In the genomic region with DNA sequence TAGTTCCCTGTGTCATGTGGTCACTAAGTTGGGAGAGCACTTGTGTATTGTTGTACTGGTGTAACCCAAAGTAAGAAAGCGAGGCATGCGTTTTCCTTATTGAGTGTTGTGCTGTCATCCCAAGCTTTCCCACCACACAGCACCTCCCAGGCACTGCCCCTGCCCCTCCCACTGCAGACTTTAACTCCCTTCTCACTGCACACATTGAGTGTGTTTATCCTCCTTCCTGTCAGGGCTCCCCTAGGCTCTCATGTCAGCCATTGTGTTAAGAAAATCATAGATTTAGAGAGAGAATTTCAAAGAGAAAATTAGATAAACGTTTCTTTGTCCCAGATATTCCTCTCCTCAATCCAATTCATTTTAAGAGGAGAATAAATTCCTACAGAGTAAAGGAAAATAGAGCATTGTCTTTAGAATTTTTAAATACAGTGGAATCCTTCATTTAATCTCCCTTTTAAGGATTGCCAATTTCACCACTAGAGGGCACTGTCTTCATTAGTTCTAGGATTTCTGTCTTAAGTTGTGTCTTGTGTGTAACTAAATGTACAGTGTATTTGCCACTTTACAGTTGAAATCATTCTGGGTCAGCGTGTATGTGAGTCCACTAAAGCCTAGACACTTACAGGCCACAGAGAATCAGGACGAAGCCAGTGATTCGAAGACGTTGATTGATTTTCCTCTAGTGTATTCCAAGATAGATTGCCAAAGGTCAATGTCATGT, we compare ENCODE assay signal across 8 mouse cellular contexts. TPM values are rescaled to one million over a fixed set of nuclear protein-coding genes. Genes with fewer than 3 reads are reported as not detected.
DNase-seq lines count a peak whose midpoint lies in the region; ATAC-seq and TF ChIP-seq lines count a peak whose summit lies in the region.
"Had no signal": no experiment of that assay in that cellular context is flagged by ENCODE, and none has a peak within 500 bp of the region (broad histone marks: within the 10 kb centered on the region; RNA-seq: fewer than 3 reads in every experiment).

No protein-coding gene starts in this region.

- no peaks in the 10 kb centered on the region for H3K27me3 ChIP-seq in intestine, postnatal 0 days (replicated peaks; ENCODE audit: control insufficient read depth, insufficient read depth, low read length)
- H3K27me3 ChIP-seq in stomach, postnatal 0 days (ENCODE audit: control insufficient read depth, insufficient read depth, low read length), result no peaks in the 10 kb centered on the region

- no peak overlapping the region for H3K4me3 ChIP-seq in intestine, postnatal 0 days (ENCODE audit: low read depth, low read length)
- no peak overlapping the region for H3K4me3 ChIP-seq in stomach, postnatal 0 days (ENCODE audit: low read depth, low read length)
- H3K4me3 ChIP-seq: erythroblast, embryonic 14.5 days had no signal

- no peak overlapping the region for H3K4me2 ChIP-seq in intestine, postnatal 0 days (replicated peaks; ENCODE audit: low read depth)
- no peak overlapping the region for H3K4me2 ChIP-seq in stomach, postnatal 0 days (replicated peaks; ENCODE audit: low read depth)

- no peak overlapping the region for H3K27ac ChIP-seq in intestine, postnatal 0 days (ENCODE audit: low read depth, low read length)
- H3K27ac ChIP-seq in stomach, postnatal 0 days (replicated peaks), result no peak overlapping the region

- TF ChIP-seq EP300 in stomach, postnatal 0 days (optimal IDR thresholded peaks at IDR 0.05), result no peak

- H3K9ac ChIP-seq in intestine, postnatal 0 days (ENCODE audit: low read depth, low read length), result no peak overlapping the region
- H3K9ac ChIP-seq in stomach, postnatal 0 days (ENCODE audit: low read length), result no peak overlapping the region

- H3K4me1 ChIP-seq in intestine, postnatal 0 days (replicated peaks; ENCODE audit: control insufficient read depth, insufficient read depth, low read length), result no peaks in the 10 kb centered on the region
- H3K4me1 ChIP-seq in stomach, postnatal 0 days (replicated peaks; ENCODE audit: control insufficient read depth, insufficient read depth), result no peaks in the 10 kb centered on the region

- DNase-seq in layer of hippocampus, adult 11-12 months (ENCODE audit: low spot score), result peak; percentile 49
- no peak for DNase-seq in layer of hippocampus, postnatal 10 days (ENCODE audit: low spot score in 2 of 2)
- peak; percentile 21 to 58 for DNase-seq in CD8-positive naive resting alpha-beta T cell, adult 2 months (ENCODE audit: low read depth in 2 of 2, low spot score in 2 of 2)
- DNase-seq in ZHBTc4 (ENCODE audit: low read depth, low spot score), result peak; percentile 22
- DNase-seq in stomach, postnatal 0 days (ENCODE audit: low spot score), result no peak
- DNase-seq in gastrocnemius, postnatal 25 days, result no peak

- no peaks in the 10 kb centered on the region for H3K36me3 ChIP-seq in intestine, postnatal 0 days (ENCODE audit: control insufficient read depth, insufficient read depth)
- no peaks in the 10 kb centered on the region for H3K36me3 ChIP-seq in stomach, postnatal 0 days (ENCODE audit: control insufficient read depth, insufficient read depth, low read length)

- peak; percentile 86 for TF ChIP-seq CTCF in intestine, postnatal 0 days (IDR thresholded peaks at IDR 0.05; ENCODE audit: low read depth)
- TF ChIP-seq CTCF in stomach, postnatal 0 days (IDR thresholded peaks at IDR 0.05; ENCODE audit: low read depth), result peak; percentile 89

- no peak for ATAC-seq in intestine, postnatal 0 days
- ATAC-seq in stomach, postnatal 0 days (ENCODE audit: low FRiP score, low TSS enrichment), result peak; percentile 61

- 48% methylated on average over 7 of the region's 7 CpGs for WGBS in intestine, postnatal 0 days
- 46% methylated on average over 7 of the region's 7 CpGs for WGBS in stomach, postnatal 0 days

- H3K9me3 ChIP-seq in intestine, postnatal 0 days (ENCODE audit: control insufficient read depth), result no peaks in the 10 kb centered on the region
- no peaks in the 10 kb centered on the region for H3K9me3 ChIP-seq in stomach, postnatal 0 days (ENCODE audit: control insufficient read depth, low read length)

RNA-seq across cellular contexts. Expression of gene Ccdc62, which starts 16.7 kb away (rescaled TPM):
- 1 to 10 TPM; 2.9 to 3.3 TPM for total RNA-seq in layer of hippocampus, postnatal 10 days (2021)
- polyA plus RNA-seq in intestine, postnatal 0 days (2015; fragmentation: Nextera tagmentation; extraction: Ambion mirVana), result 3.8 and 4.0 TPM in 2 replicates
- 5.4 TPM in 2 replicates for polyA plus RNA-seq in stomach, postnatal 0 days (2015; fragmentation: Nextera tagmentation; extraction: Ambion mirVana)
- total RNA-seq in gastrocnemius, postnatal 25 days (2021), result 1 to 10 TPM; 1.4 to 1.8 TPM

RNA-seq across cellular contexts. Expression of gene Gm43518, which starts 20.0 kb away (rescaled TPM):
- total RNA-seq in layer of hippocampus, postnatal 10 days (2021), result 1 to 10 TPM; 1.3 to 1.6 TPM
- polyA plus RNA-seq in intestine, postnatal 0 days (2015; fragmentation: Nextera tagmentation; extraction: Ambion mirVana), result 0.35 and 0.41 TPM in 2 replicates
- 0.56 and 0.91 TPM in 2 replicates for polyA plus RNA-seq in stomach, postnatal 0 days (2015; fragmentation: Nextera tagmentation; extraction: Ambion mirVana)
- total RNA-seq in gastrocnemius, postnatal 25 days (2021), result not detected
- polyA plus RNA-seq: erythroblast, embryonic 14.5 days had no signal

RNA-seq across cellular contexts. Expression of gene Hip1r, which starts 26.2 kb away (rescaled TPM):
- total RNA-seq in layer of hippocampus, postnatal 10 days (2021), result 10 to 100 TPM; 63.7 to 70.1 TPM
- 18.3 and 22.6 TPM in 2 replicates for polyA plus RNA-seq in intestine, postnatal 0 days (2015; fragmentation: Nextera tagmentation; extraction: Ambion mirVana)
- polyA plus RNA-seq in stomach, postnatal 0 days (2015; fragmentation: Nextera tagmentation; extraction: Ambion mirVana), result 31.2 and 32.2 TPM in 2 replicates
- total RNA-seq in gastrocnemius, postnatal 25 days (2021), result 1 to 10 TPM; 6.2 to 6.6 TPM

RNA-seq across cellular contexts. Expression of gene Denr, which starts 40.2 kb away (rescaled TPM):
- 10 to 100 TPM; 70.7 to 76.0 TPM for total RNA-seq in layer of hippocampus, postnatal 10 days (2021)
- 82.7 and 89.1 TPM in 2 replicates for polyA plus RNA-seq in intestine, postnatal 0 days (2015; fragmentation: Nextera tagmentation; extraction: Ambion mirVana)
- polyA plus RNA-seq in stomach, postnatal 0 days (2015; fragmentation: Nextera tagmentation; extraction: Ambion mirVana), result 107 and 122 TPM in 2 replicates
- total RNA-seq in gastrocnemius, postnatal 25 days (2021), result 10 to 100 TPM; 40.5 to 44.6 TPM

Comparison
In these comparisons a context has a peak if more than half of its experiments do, and no peak if none do; other contexts are left out.
1. DNase-seq: peak in layer of hippocampus, adult 11-12 months (single experiment), CD8-positive naive resting alpha-beta T cell, adult 2 months (2 of 2) and ZHBTc4 (single experiment); none in layer of hippocampus, postnatal 10 days (0 of 2), stomach, postnatal 0 days (single experiment) and gastrocnemius, postnatal 25 days (single experiment).
2. RNA of gene Hip1r, which starts 26.2 kb away (total RNA-seq): 63.7 to 70.1 TPM in layer of hippocampus, postnatal 10 days; 6.2 to 6.6 TPM in gastrocnemius, postnatal 25 days; every median in the first group is over 4 times any median in the second.